Mouse (Mus musculus): ENCODE results near the gene Junb.

Junb gene

GRCm38 (mm10) chr8:84974543-84975142, 3.9 kb downstream of the Junb start:
- intact Hi-C loops (cut with DNase I), result loop anchor here (1.0 to 5.0 kb wide), 2 partner anchors 16 to 53 kb away; partner anchors contain the start of genes Asna1, Hook2 and Trir

GRCm38 (mm10) chr8:84973803-84974542, 4.5 kb downstream of the Junb start:
- intact Hi-C loops (cut with DNase I), result loop anchor here (1.0 kb wide), 1 partner anchor 16 kb away; the partner anchor contains the start of gene Hook2

- intact Hi-C loops (cut with DNase I), result no loop called here
These were observed 5.4 kb downstream of the Junb start for GRCm38 (mm10) chr8:84973079-84973478.

GRCm38 (mm10) chr8:84970913-84971312, 7.6 kb downstream of the Junb start:
- intact Hi-C loops (cut with DNase I), result no loop called here

GRCm38 (mm10) chr8:84970135-84970790, 8.3 kb downstream of the Junb start:
- intact Hi-C loops (cut with DNase I), result no loop called here

- intact Hi-C loops (cut with DNase I), result no loop called here
These were observed 9.0 kb downstream of the Junb start, which contains the start of the genes Gm49661, Prdx2 and Rnaseh2a for GRCm38 (mm10) chr8:84969241-84970134. Gm49661 (minus strand) TSS chr8:84969433. Prdx2 (plus strand) TSS chr8:84969587. Rnaseh2a (minus strand) TSS chr8:84969767.

GRCm38 (mm10) chr8:84968650-84969049, 9.9 kb downstream of the Junb start:
- intact Hi-C loops (cut with DNase I), result no loop called here

- intact Hi-C loops (cut with DNase I), result no loop called here
These were observed 10.8 kb downstream of the Junb start for GRCm38 (mm10) chr8:84967532-84968304.

- intact Hi-C loops (cut with DNase I), result no loop called here
These were observed 11.9 kb downstream of the Junb start for GRCm38 (mm10) chr8:84966603-84967002.

GRCm38 (mm10) chr8:84965731-84966291, 12.7 kb downstream of the Junb start:
- intact Hi-C loops (cut with DNase I), result no loop called here

- intact Hi-C loops (cut with DNase I), result no loop called here
These were observed 14.6 kb downstream of the Junb start for GRCm38 (mm10) chr8:84963952-84964351.

GRCm38 (mm10) chr8:84959811-84960210, 18.7 kb downstream of the Junb start:
- intact Hi-C loops (cut with DNase I), result no loop called here

- intact Hi-C loops (cut with DNase I), result no loop called here
These were observed 21.8 kb downstream of the Junb start for GRCm38 (mm10) chr8:84956768-84957167.

GRCm38 (mm10) chr8:84952612-84953255, 25.8 kb downstream of the Junb start:
- intact Hi-C loops (cut with DNase I), result loop anchor here (5.0 kb wide), 1 partner anchor 35 kb away; no protein-coding TSS in a partner anchor

GRCm38 (mm10) chr8:84949753-84950152, 28.8 kb downstream of the Junb start:
- intact Hi-C loops (cut with DNase I), result loop anchor here (5.0 kb wide), 1 partner anchor 32 kb away; no protein-coding TSS in a partner anchor

GRCm38 (mm10) chr8:84947241-84947545, 31.3 kb downstream of the Junb start:
- intact Hi-C loops (cut with DNase I), result no loop called here

GRCm38 (mm10) chr8:84946528-84947240, 31.8 kb downstream of the Junb start, which contains the start of gene Rtbdn:
Rtbdn (plus strand) TSS chr8:84946991.
- intact Hi-C loops (cut with DNase I), result no loop called here

GRCm38 (mm10) chr8:84945633-84946527, 32.6 kb downstream of the Junb start:
- intact Hi-C loops (cut with DNase I), result no loop called here
